Mouse (Mus musculus): ENCODE results near the gene Itgb5.

Itgb5 gene

GRCm38 (mm10) chr16:33985372-33985771, 155.9 kb downstream of the Itgb5 start:
- no peak for DNase-seq (ENCODE audit: low read depth, low spot score)

DNA sequence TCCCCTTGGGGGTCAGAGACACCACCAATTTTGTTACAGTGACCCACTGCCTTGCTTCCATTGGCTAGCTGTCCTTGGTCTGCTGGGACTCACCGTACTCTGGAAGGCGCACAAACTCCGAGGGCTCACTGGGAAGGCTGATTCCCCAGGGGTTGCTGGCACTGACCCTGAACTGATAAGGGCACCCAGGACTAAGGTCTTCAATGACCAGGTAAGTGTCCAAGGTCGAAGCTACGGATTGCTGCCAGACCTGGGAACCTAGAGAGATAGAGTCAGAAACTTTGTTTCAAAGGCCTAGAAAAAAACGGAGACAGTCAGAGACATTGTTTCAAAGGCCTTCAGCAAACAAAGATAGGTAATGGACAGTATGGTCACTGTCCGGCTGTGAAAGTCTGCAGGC, 157.5 kb downstream of the Itgb5 start:
- no peak for DNase-seq (ENCODE audit: low read depth, low spot score)

DNA sequence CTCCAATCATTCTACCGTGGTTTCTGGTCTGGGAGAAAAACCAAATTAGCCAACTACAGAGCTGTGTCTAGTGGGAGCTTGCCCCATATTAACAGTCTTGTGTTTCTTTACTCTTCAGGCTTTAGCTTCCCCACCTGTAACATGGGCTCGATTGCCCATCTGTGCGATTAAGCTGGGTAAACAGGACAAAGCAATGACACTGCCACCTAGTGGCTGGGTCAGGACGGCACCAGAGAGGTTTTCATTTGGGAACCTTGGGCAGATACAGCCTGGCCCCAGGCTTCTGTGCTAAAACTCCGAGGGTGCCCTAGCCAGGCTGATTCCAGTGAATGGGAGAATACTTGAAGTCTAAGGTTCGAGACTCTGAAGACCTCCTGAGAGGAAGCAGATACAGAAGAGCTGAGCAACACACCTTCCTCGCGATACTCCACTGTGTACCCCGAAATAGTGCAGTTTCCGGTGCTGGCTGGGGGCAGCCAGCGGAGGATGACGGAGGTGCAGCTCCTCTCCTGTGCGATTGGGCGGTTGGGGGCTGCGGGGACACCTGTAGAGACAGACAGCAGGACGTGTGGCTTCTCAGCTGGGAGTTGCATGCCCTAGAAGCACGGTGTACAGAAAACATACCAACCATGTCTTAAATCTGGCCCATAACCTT, 159.0 kb downstream of the Itgb5 start:
- DNase-seq (ENCODE audit: low read depth, low spot score), result peak; percentile 84

GRCm38 (mm10) chr16:33989106-33989505, 159.6 kb downstream of the Itgb5 start:
- DNase-seq (ENCODE audit: low read depth, low spot score), result no peak

GRCm38 (mm10) chr16:33990712-33991111, 161.2 kb downstream of the Itgb5 start:
- peak; percentile 34 for DNase-seq (ENCODE audit: low read depth, low spot score)

GRCm38 (mm10) chr16:33994321-33994720, 164.9 kb downstream of the Itgb5 start:
- no peak for DNase-seq (ENCODE audit: low read depth, low spot score)

DNA sequence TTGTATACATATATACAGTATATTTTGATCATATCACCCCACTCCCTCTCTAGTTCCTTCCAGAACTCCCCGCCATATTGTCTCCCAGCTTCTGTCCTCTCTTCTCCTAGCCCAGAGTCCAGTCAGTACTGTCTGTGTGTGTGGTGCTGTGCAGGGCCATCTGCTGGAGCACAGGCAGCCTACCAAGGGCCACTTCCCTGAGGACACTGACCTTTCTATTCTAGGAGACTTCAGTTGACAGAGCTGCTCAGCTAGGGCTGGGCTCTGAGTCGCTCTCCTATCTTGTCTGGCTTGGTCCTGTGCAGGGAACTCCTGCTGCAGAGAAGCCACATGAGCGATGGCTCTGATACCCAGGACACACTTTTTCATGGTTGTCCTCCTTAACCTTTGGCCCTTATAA, 166.0 kb downstream of the Itgb5 start:
- no peak for DNase-seq (ENCODE audit: low read depth, low spot score)

GRCm38 (mm10) chr16:33996030-33996429, 166.6 kb downstream of the Itgb5 start:
- DNase-seq (ENCODE audit: low read depth, low spot score), result peak; percentile 87

GRCm38 (mm10) chr16:33998011-33998410, 168.5 kb downstream of the Itgb5 start:
- DNase-seq (ENCODE audit: low read depth, low spot score), result no peak

Measured in 3T3-L1 (cell line).